Mouse (Mus musculus): ENCODE data around the gene Bcl2. TPM values are rescaled to one million over a fixed set of nuclear protein-coding genes. Genes with fewer than 3 reads are reported as not detected.

Gene Bcl2
- polyA plus RNA-seq, 1 experiment = 10.7 TPM

DNA sequence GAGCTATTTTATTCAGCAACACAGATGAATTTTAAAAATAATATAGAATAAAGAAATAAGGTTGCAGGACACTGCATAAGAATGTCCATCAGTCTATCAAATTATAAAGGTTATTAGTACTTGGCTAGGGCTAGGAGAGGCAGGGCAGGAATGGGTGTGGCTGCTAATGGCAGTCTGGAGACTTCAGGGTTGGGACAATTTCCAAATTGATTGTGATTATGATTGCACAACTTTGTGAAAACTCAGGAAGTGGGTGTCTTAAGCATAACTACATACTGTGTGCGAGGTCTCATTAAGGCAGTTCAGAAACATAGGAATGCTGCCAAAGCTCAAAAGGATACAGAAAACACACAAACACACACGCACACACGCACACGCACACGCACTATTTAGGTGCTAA, 37.9 kb upstream of the Bcl2 start:
- TF ChIP-seq CTCF (IDR thresholded peaks at IDR 0.05; ENCODE audit: borderline replicate concordance, control insufficient read depth, extremely low read depth, insufficient read depth, low read length, poor library complexity) (no peak), POLR2A (IDR thresholded peaks at IDR 0.05; ENCODE audit: control insufficient read depth, extremely low read depth, insufficient read depth, low read length, poor library complexity) (no peak)
- Histone ChIP-seq H3K27me3 (ENCODE audit: control insufficient read depth, insufficient read depth, low read length) (no peaks in the 10 kb centered on the region), H3K4me1 (replicated peaks; ENCODE audit: control insufficient read depth, insufficient read depth, low read length) (no peaks in the 10 kb centered on the region), H3K4me3 (ENCODE audit: control insufficient read depth, insufficient read depth, low read length) (no peak overlapping the region), H3K27ac (ENCODE audit: control insufficient read depth, insufficient read depth, low read length) (no peak overlapping the region), H3K36me3 (ENCODE audit: control insufficient read depth, insufficient read depth, low read length) (peaks cover 8% of the 10 kb centered on the region)
- no peak for DNase-seq
- WGBS = 98% methylated on average over 5 of the region's 5 CpGs

DNA sequence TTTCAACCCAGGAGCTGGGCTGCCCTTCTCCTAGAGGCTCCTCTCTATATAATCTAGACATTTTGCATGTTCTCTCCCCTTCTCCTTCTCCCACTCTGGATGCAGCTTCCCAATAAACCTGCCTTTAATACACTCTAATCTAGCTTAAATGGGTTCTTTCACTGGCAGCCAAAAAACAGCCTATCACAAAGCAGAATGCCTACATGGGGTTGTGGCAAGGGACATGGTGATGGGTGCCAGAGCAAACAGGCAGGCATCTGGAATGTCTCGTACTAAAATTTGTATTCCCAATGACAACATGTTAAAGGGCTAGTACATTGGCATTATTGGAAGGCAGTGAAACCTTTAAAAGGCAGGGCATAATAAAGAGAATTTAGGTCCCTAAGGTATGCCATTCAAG, 36.6 kb upstream of the Bcl2 start:
- H3K4me3 ChIP-seq (ENCODE audit: control insufficient read depth, insufficient read depth, low read length) = no peak overlapping the region
- peaks cover 21% of the 10 kb centered on the region for H3K36me3 ChIP-seq (ENCODE audit: control insufficient read depth, insufficient read depth, low read length)
- no peak overlapping the region for H3K27ac ChIP-seq (ENCODE audit: control insufficient read depth, insufficient read depth, low read length)
- no peaks in the 10 kb centered on the region for H3K27me3 ChIP-seq (ENCODE audit: control insufficient read depth, insufficient read depth, low read length)
- WGBS = 98% methylated on average over 1 of the region's 1 CpGs
- H3K4me1 ChIP-seq (replicated peaks; ENCODE audit: control insufficient read depth, insufficient read depth, low read length) = no peaks in the 10 kb centered on the region
- no peak for DNase-seq
- TF ChIP-seq CTCF (IDR thresholded peaks at IDR 0.05; ENCODE audit: borderline replicate concordance, control insufficient read depth, extremely low read depth, insufficient read depth, low read length, poor library complexity) = no peak
- TF ChIP-seq POLR2A (IDR thresholded peaks at IDR 0.05; ENCODE audit: control insufficient read depth, extremely low read depth, insufficient read depth, low read length, poor library complexity) = no peak

GRCm38 (mm10) chr1:106748555-106749315, 34.7 kb upstream of the Bcl2 start:
- whole genome bisulfite sequencing = 90% methylated on average over 6 of the region's 6 CpGs
- no peaks in the 10 kb centered on the region for H3K4me1 ChIP-seq (replicated peaks; ENCODE audit: control insufficient read depth, insufficient read depth, low read length)
- DNase-seq = no peak
- peaks cover 24% of the 10 kb centered on the region for H3K36me3 ChIP-seq (ENCODE audit: control insufficient read depth, insufficient read depth, low read length)
- no peak overlapping the region for H3K27ac ChIP-seq (ENCODE audit: control insufficient read depth, insufficient read depth, low read length)
- no peak overlapping the region for H3K4me3 ChIP-seq (ENCODE audit: control insufficient read depth, insufficient read depth, low read length)
- H3K27me3 ChIP-seq (ENCODE audit: control insufficient read depth, insufficient read depth, low read length) = no peaks in the 10 kb centered on the region
- TF ChIP-seq POLR2A (IDR thresholded peaks at IDR 0.05; ENCODE audit: control insufficient read depth, extremely low read depth, insufficient read depth, low read length, poor library complexity) = no peak
- TF ChIP-seq CTCF (IDR thresholded peaks at IDR 0.05; ENCODE audit: borderline replicate concordance, control insufficient read depth, extremely low read depth, insufficient read depth, low read length, poor library complexity) = no peak

GRCm38 (mm10) chr1:106742980-106743379, 28.9 kb upstream of the Bcl2 start:
- DNase-seq = no peak
- Histone ChIP-seq H3K27ac (ENCODE audit: control insufficient read depth, insufficient read depth, low read length) (no peak overlapping the region), H3K4me1 (replicated peaks; ENCODE audit: control insufficient read depth, insufficient read depth, low read length) (no peaks in the 10 kb centered on the region), H3K4me3 (ENCODE audit: control insufficient read depth, insufficient read depth, low read length) (no peak overlapping the region), H3K27me3 (ENCODE audit: control insufficient read depth, insufficient read depth, low read length) (no peaks in the 10 kb centered on the region), H3K36me3 (ENCODE audit: control insufficient read depth, insufficient read depth, low read length) (peaks cover 30% of the 10 kb centered on the region)
- no peak for TF ChIP-seq POLR2A (IDR thresholded peaks at IDR 0.05; ENCODE audit: control insufficient read depth, extremely low read depth, insufficient read depth, low read length, poor library complexity)
- no peak for TF ChIP-seq CTCF (IDR thresholded peaks at IDR 0.05; ENCODE audit: borderline replicate concordance, control insufficient read depth, extremely low read depth, insufficient read depth, low read length, poor library complexity)
- 98% methylated on average over 6 of the region's 6 CpGs for WGBS

- H3K27me3 ChIP-seq (ENCODE audit: control insufficient read depth, insufficient read depth, low read length) = no peaks in the 10 kb centered on the region
- H3K4me1 ChIP-seq (replicated peaks; ENCODE audit: control insufficient read depth, insufficient read depth, low read length) = no peaks in the 10 kb centered on the region
- no peak overlapping the region for H3K4me3 ChIP-seq (ENCODE audit: control insufficient read depth, insufficient read depth, low read length)
- H3K27ac ChIP-seq (ENCODE audit: control insufficient read depth, insufficient read depth, low read length) = no peak overlapping the region
- no peak for DNase-seq
- H3K36me3 ChIP-seq (ENCODE audit: control insufficient read depth, insufficient read depth, low read length) = peaks cover 15% of the 10 kb centered on the region
- 98% methylated on average over 4 of the region's 4 CpGs for WGBS
- TF ChIP-seq CTCF (IDR thresholded peaks at IDR 0.05; ENCODE audit: borderline replicate concordance, control insufficient read depth, extremely low read depth, insufficient read depth, low read length, poor library complexity) = no peak
These were observed 26.7 kb upstream of the Bcl2 start for GRCm38 (mm10) chr1:106740735-106741134.

GRCm38 (mm10) chr1:106739810-106740209, 25.7 kb upstream of the Bcl2 start:
- TF ChIP-seq CTCF (IDR thresholded peaks at IDR 0.05; ENCODE audit: borderline replicate concordance, control insufficient read depth, extremely low read depth, insufficient read depth, low read length, poor library complexity) (no peak), POLR2A (IDR thresholded peaks at IDR 0.05; ENCODE audit: control insufficient read depth, extremely low read depth, insufficient read depth, low read length, poor library complexity) (no peak)
- H3K36me3 ChIP-seq (ENCODE audit: control insufficient read depth, insufficient read depth, low read length) = peaks cover 14% of the 10 kb centered on the region
- no peaks in the 10 kb centered on the region for H3K27me3 ChIP-seq (ENCODE audit: control insufficient read depth, insufficient read depth, low read length)
- no peak overlapping the region for H3K27ac ChIP-seq (ENCODE audit: control insufficient read depth, insufficient read depth, low read length)
- DNase-seq = no peak
- WGBS = 97% methylated on average over 5 of the region's 5 CpGs
- H3K4me1 ChIP-seq (replicated peaks; ENCODE audit: control insufficient read depth, insufficient read depth, low read length) = no peaks in the 10 kb centered on the region
- no peak overlapping the region for H3K4me3 ChIP-seq (ENCODE audit: control insufficient read depth, insufficient read depth, low read length)

GRCm38 (mm10) chr1:106738092-106738491, 24.0 kb upstream of the Bcl2 start:
- Histone ChIP-seq H3K27ac (ENCODE audit: control insufficient read depth, insufficient read depth, low read length) (no peak overlapping the region), H3K4me3 (ENCODE audit: control insufficient read depth, insufficient read depth, low read length) (no peak overlapping the region), H3K4me1 (replicated peaks; ENCODE audit: control insufficient read depth, insufficient read depth, low read length) (no peaks in the 10 kb centered on the region), H3K36me3 (ENCODE audit: control insufficient read depth, insufficient read depth, low read length) (peaks cover 21% of the 10 kb centered on the region), H3K27me3 (ENCODE audit: control insufficient read depth, insufficient read depth, low read length) (no peaks in the 10 kb centered on the region)
- peak; percentile 64 for DNase-seq
- TF ChIP-seq CTCF (IDR thresholded peaks at IDR 0.05; ENCODE audit: borderline replicate concordance, control insufficient read depth, extremely low read depth, insufficient read depth, low read length, poor library complexity) = no peak
- no peak for TF ChIP-seq POLR2A (IDR thresholded peaks at IDR 0.05; ENCODE audit: control insufficient read depth, extremely low read depth, insufficient read depth, low read length, poor library complexity)
- WGBS = 94% methylated on average over 3 of the region's 3 CpGs

Data from thymus, adult 2 months (tissue).